Mouse (Mus musculus) kidney, embryonic 14.5 days (tissue): ENCODE measurements at regions not wholly inside any gene's neighbourhood (a gene's known extent, or its start where the extent isn't known, plus 50 kb on each side); places are given as distances from the start of the nearest gene placed in this dataset.

ENCODE experiments used
- ATAC-seq: fragments of 200-750 bp; cut with Nextera tagmentation; 2 replicates; pipeline ENCODE4 v1.8.0; 2017; ENCODE audit warnings: moderate number of reproducible peaks, mild to moderate bottlenecking, moderate TSS enrichment, moderate library complexity; ENCODE audit not compliant: low FRiP score, low TSS enrichment
- H3K27ac ChIP-seq: fragments of 300-500 bp; sonication (generic); 2 replicates; pipeline ENCODE4 v1.5.1; 2014; ENCODE audit warnings: low read depth, mild to moderate bottlenecking, low read length, moderate library complexity, mixed read lengths
- H3K27me3 ChIP-seq: fragments of 300-500 bp; sonication (generic); 2 replicates; pipeline ENCODE4 v1.6.1; 2014; ENCODE audit warnings: mild to moderate bottlenecking, low read length; ENCODE audit not compliant: control insufficient read depth, insufficient read depth
- H3K36me3 ChIP-seq: fragments of 300-500 bp; sonication (generic); 2 replicates; pipeline ENCODE4 v1.6.1; 2014; ENCODE audit warnings: low read length, mixed read lengths; ENCODE audit not compliant: control insufficient read depth, insufficient read depth
- H3K4me1 ChIP-seq: fragments of 300-500 bp; sonication (generic); 2 replicates; pipeline ENCODE4 v1.6.1; 2014; ENCODE audit warnings: low read length, mixed read lengths; ENCODE audit not compliant: control insufficient read depth, insufficient read depth
- H3K4me2 ChIP-seq: fragments of 300-500 bp; sonication (generic); replicated peaks from 2 replicates; pipeline ENCODE4 v1.6.1; 2014; ENCODE audit warnings: low read depth, mild to moderate bottlenecking, low read length
- H3K4me3 ChIP-seq: fragments of 300-500 bp; sonication (generic); 2 replicates; pipeline ENCODE4 v1.5.1; 2014; ENCODE audit warnings: mild to moderate bottlenecking, low read length
- H3K9ac ChIP-seq: fragments of 300-500 bp; sonication (generic); 2 replicates; pipeline ENCODE4 v1.6.1; 2014; ENCODE audit warnings: low read depth, mild to moderate bottlenecking, low read length, moderate library complexity
- H3K9me3 ChIP-seq: fragments of 300-500 bp; sonication (generic); 2 replicates; pipeline ENCODE4 v1.6.1; 2016; ENCODE audit warnings: low read length; ENCODE audit not compliant: control insufficient read depth
- WGBS: fragments of 180-500 bp; shearing (Covaris S2); extraction: QIAGEN DNeasy Blood & Tissue Kit; methylation state at CpG from one replicate; pipeline ENCODE4 v1.1.7; 2014; 5-methylcytosine and 5-hydroxymethylcytosine counted together

DNA sequence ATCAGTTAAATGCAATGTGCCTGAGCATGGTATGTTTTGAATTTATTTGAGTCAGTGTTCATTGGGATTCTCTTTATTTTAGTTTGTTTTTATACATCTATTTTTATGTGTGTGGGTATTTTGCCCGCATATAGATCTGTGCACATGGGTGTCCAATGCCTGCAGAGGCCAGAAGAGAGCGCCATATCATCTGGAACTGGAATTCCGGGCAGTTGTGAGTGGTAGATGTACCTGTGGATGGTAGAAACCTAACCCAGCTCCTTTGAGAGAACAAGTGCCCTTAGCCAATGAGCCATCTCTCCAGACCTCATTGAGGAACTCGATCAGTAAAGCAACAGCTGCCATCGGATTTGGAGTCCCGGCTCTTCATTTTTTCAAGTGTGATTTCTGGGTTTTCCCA, 94.0 kb upstream of the Mon1b start:
- Histone ChIP-seq H3K4me3 (no peak overlapping the region), H3K9ac (no peak overlapping the region), H3K27ac (no peak overlapping the region), H3K4me1 (no peaks in the 10 kb centered on the region), H3K36me3 (no peaks in the 10 kb centered on the region), H3K4me2 (no peak overlapping the region), H3K9me3 (no peaks in the 10 kb centered on the region; the same call in 1 of the 2 replicates), H3K27me3 (no peaks in the 10 kb centered on the region)
- no peak for ATAC-seq
- 90% methylated on average over 6 of the region's 6 CpGs for WGBS

GRCm38 (mm10) chr8:113542082-113542481, 93.3 kb upstream of the Mon1b start:
- Histone ChIP-seq H3K4me1 (no peaks in the 10 kb centered on the region), H3K27me3 (no peaks in the 10 kb centered on the region), H3K9me3 (no peaks in the 10 kb centered on the region; the same call in 1 of the 2 replicates), H3K27ac (no peak overlapping the region), H3K4me3 (no peak overlapping the region), H3K9ac (no peak overlapping the region), H3K36me3 (no peaks in the 10 kb centered on the region), H3K4me2 (no peak overlapping the region)
- WGBS = 73% methylated on average over 3 of the region's 3 CpGs
- no peak for ATAC-seq

DNA sequence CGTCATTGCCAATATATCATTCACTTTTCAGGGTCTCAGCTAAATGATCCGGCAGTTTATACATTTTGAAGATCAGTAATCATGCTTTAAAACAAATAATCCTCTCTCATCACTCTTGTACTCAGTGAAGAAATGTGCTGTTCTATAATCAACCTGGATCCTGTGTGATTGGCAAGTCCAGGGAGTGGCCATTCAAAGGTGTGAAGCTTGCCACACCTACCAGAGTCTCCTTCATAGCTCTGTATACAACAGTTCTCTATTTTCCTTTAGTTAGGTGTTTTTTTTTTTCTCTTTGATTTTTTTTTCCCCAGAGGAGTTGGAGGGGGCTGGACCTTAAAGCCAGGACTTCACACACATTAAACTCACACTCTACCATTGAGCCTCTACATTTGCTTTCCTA, 92.7 kb upstream of the Mon1b start:
- WGBS = 70% methylated on average over 2 of the region's 2 CpGs
- Histone ChIP-seq H3K9ac (no peak overlapping the region), H3K36me3 (no peaks in the 10 kb centered on the region), H3K9me3 (no peaks in the 10 kb centered on the region; the same call in 1 of the 2 replicates), H3K4me3 (no peak overlapping the region), H3K4me1 (no peaks in the 10 kb centered on the region), H3K27ac (no peak overlapping the region), H3K27me3 (no peaks in the 10 kb centered on the region), H3K4me2 (no peak overlapping the region)
- ATAC-seq = no peak

DNA sequence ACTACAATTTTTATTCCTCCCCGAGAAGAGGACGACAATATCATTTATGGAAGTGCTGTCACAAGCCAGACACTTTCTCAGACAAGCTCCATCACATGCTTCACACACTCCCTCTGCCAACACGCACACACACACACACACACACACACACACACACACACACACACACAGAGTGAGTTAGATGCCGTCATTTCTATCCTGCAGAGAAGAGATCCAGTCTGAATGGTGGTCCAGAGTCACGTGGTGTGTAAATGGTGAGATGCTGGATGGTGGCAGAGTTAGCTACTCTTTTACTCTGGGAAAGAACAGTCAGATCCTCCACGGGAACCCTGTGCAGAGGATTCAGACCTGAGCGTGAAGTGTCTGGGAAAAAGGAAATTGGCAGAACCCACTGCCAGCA, 86.2 kb upstream of the Mon1b start:
- Histone ChIP-seq H3K27me3 (no peaks in the 10 kb centered on the region), H3K9me3 (no peaks in the 10 kb centered on the region), H3K4me3 (no peak overlapping the region), H3K4me2 (no peak overlapping the region), H3K36me3 (no peaks in the 10 kb centered on the region), H3K4me1 (no peaks in the 10 kb centered on the region), H3K27ac (no peak overlapping the region), H3K9ac (no peak overlapping the region)
- ATAC-seq = no peak
- WGBS = 84% methylated on average over 7 of the region's 7 CpGs

- Histone ChIP-seq H3K4me3 (no peak overlapping the region), H3K27ac (no peak overlapping the region), H3K4me2 (no peak overlapping the region), H3K36me3 (no peaks in the 10 kb centered on the region), H3K27me3 (no peaks in the 10 kb centered on the region), H3K9ac (no peak overlapping the region), H3K9me3 (no peaks in the 10 kb centered on the region), H3K4me1 (no peaks in the 10 kb centered on the region)
- WGBS = 82% methylated on average over 12 of the region's 12 CpGs
- no peak for ATAC-seq
These were observed 83.7 kb upstream of the Mon1b start for GRCm38 (mm10) chr8:113551454-113552273.

DNA sequence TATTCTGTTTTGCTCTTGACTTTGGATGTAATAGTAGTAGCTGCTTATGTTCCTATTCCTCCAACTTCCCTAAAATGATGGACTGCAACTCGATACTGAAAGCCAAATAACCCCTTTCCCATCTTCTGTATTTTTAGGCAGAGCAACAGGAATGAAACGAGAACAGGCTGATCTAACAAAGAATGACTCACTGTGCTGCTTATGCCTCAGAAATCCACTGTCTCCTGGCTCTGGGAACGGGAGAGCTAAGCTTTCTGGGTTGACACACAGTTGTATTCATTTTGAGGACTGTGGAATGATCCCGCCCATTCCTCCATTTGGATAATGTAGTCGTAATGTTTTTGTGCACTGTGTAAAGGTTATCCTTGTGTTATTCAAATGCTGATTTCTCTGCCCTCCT, 82.6 kb upstream of the Mon1b start:
- WGBS = 77% methylated on average over 5 of the region's 5 CpGs
- no peak overlapping the region for H3K4me2 ChIP-seq
- ATAC-seq = no peak

DNA sequence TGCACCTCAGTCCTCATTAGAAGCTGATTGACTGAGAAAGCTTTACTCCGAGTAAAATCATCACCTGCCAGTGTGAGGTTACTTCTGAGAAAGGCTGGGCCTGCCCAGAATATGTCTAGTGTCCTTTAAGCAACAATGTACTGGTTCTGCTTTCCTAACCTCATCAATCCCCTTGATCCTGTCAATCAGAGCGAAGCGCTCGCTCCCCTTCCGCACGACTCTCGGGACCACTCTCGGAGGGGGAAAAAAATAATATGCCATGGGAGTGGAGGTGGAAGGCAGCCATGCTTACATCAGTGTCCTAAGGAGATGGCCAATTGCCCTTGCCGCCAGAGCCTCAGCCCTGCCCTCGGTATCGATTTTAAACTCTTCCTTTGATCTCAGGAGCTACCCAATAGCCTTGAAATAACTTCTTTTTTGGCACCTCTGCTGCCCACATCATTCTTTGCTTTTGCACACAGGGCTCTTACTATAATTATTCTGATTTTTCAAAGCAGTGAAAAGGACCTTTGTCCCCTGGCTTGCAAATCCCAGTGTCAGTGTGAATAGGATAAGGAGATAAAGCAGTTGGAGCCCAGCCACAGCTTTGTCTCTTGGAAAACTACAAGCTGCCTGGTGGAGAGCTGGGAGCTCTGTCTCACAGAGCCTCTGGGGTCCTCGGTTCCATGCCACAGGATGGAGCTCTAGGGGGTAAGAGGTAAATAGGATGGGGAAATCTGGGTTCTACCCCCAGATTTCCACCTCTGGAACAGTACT, 80.5 kb upstream of the Mon1b start:
- no peak overlapping the region for H3K9ac ChIP-seq
- H3K9me3 ChIP-seq = no peaks in the 10 kb centered on the region
- H3K27ac ChIP-seq = no peak overlapping the region
- H3K4me3 ChIP-seq = no peak overlapping the region
- H3K4me2 ChIP-seq = no peak overlapping the region
- WGBS = 27% methylated on average over 12 of the region's 12 CpGs
- no peaks in the 10 kb centered on the region for H3K36me3 ChIP-seq
- no peaks in the 10 kb centered on the region for H3K27me3 ChIP-seq
- no peak for ATAC-seq
- no peaks in the 10 kb centered on the region for H3K4me1 ChIP-seq

More for the DNA sequence above, 82.6 kb upstream of the Mon1b start:
- H3K27ac ChIP-seq = no peak overlapping the region
- no peak overlapping the region for H3K9ac ChIP-seq
- H3K27me3 ChIP-seq = no peaks in the 10 kb centered on the region
- no peak overlapping the region for H3K4me3 ChIP-seq
- H3K9me3 ChIP-seq = no peaks in the 10 kb centered on the region
- H3K36me3 ChIP-seq = no peaks in the 10 kb centered on the region
- H3K4me1 ChIP-seq = no peaks in the 10 kb centered on the region

- Histone ChIP-seq H3K27me3 (no peaks in the 10 kb centered on the region), H3K27ac (no peak overlapping the region), H3K4me3 (no peak overlapping the region), H3K9ac (no peak overlapping the region), H3K9me3 (peaks cover 3% of the 10 kb centered on the region; the same call in 1 of the 2 replicates), H3K4me1 (no peaks in the 10 kb centered on the region), H3K4me2 (no peak overlapping the region), H3K36me3 (no peaks in the 10 kb centered on the region)
- ATAC-seq = no peak
- WGBS = 86% methylated on average over 5 of the region's 5 CpGs
These were observed 78.4 kb upstream of the Mon1b start for GRCm38 (mm10) chr8:113556994-113557393.

- Histone ChIP-seq H3K9me3 (no peaks in the 10 kb centered on the region), H3K27ac (no peak overlapping the region), H3K4me2 (no peak overlapping the region), H3K4me1 (peaks cover 12% of the 10 kb centered on the region; the same call in 1 of the 2 replicates), H3K36me3 (no peaks in the 10 kb centered on the region), H3K27me3 (no peaks in the 10 kb centered on the region), H3K9ac (no peak overlapping the region), H3K4me3 (no peak overlapping the region)
- no peak for ATAC-seq
- WGBS = 44% methylated on average over 10 of the region's 10 CpGs
These were observed 54.3 kb upstream of the Mon1b start for GRCm38 (mm10) chr8:113581098-113581497.
